Mouse (Mus musculus): ENCODE data around the gene Exoc2. TPM values are rescaled to one million over a fixed set of nuclear protein-coding genes. Genes with fewer than 3 reads are reported as not detected.

The Exoc2 gene
- polyA plus RNA-seq, 1 experiment = 10.4 TPM

DNA sequence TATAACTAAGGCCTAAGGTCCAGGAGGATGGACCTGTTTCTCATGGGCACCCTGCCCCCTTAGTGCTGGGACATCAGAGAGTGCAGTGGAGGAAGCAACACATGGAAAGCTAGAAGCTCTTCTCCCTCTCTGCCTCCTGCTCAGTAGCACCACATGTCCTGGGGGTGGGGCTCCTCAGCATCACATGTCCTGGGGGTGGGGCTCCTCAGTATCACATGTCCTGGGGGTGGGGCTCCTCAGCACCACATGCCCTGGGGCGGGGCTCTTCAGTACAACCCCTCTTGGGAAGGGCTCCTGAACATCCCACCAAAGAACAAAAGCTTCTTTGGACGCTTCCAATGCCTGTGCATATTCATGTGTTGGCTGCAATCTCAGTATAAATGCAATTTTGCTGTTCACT, 186.3 kb downstream of the Exoc2 start:
- Histone ChIP-seq H3K4me1 (ENCODE audit: control insufficient read depth, insufficient read depth, low read length) (peaks cover 6% of the 10 kb centered on the region), H3K4me3 (replicated peaks; ENCODE audit: control insufficient read depth, low read depth, low read length) (no peak overlapping the region), H3K27ac (ENCODE audit: control insufficient read depth, insufficient read depth, low read depth, low read length, poor library complexity) (no peak overlapping the region)
- no peak for TF ChIP-seq CTCF (IDR thresholded peaks at IDR 0.05; ENCODE audit: control insufficient read depth, insufficient read depth, low read length)
- TF ChIP-seq POLR2A (IDR thresholded peaks at IDR 0.05; ENCODE audit: borderline replicate concordance, control insufficient read depth, low read depth, low read length) = no peak
- WGBS = 74% methylated on average over 2 of the region's 2 CpGs

- TF ChIP-seq POLR2A (IDR thresholded peaks at IDR 0.05; ENCODE audit: borderline replicate concordance, control insufficient read depth, low read depth, low read length) (no peak), CTCF (IDR thresholded peaks at IDR 0.05; ENCODE audit: control insufficient read depth, insufficient read depth, low read length) (no peak)
- H3K27ac ChIP-seq (ENCODE audit: control insufficient read depth, insufficient read depth, low read depth, low read length, poor library complexity) = no peak overlapping the region
- 90% methylated on average over 2 of the region's 2 CpGs for WGBS
Measured at GRCm38 (mm10) chr13:30787036-30787320, 186.9 kb downstream of the Exoc2 start.

GRCm38 (mm10) chr13:30786235-30787035, 187.5 kb downstream of the Exoc2 start:
- Histone ChIP-seq H3K4me3 (replicated peaks; ENCODE audit: control insufficient read depth, low read depth, low read length) (no peak overlapping the region), H3K4me1 (ENCODE audit: control insufficient read depth, insufficient read depth, low read length) (peaks cover 6% of the 10 kb centered on the region), H3K27ac (ENCODE audit: control insufficient read depth, insufficient read depth, low read depth, low read length, poor library complexity) (no peak overlapping the region; the same call in 1 of the 2 replicates)
- WGBS = 3% methylated on average over 5 of the region's 5 CpGs
- TF ChIP-seq CTCF (IDR thresholded peaks at IDR 0.05; ENCODE audit: control insufficient read depth, insufficient read depth, low read length) (no peak), POLR2A (IDR thresholded peaks at IDR 0.05; ENCODE audit: borderline replicate concordance, control insufficient read depth, low read depth, low read length) (no peak)

More at GRCm38 (mm10) chr13:30787036-30787320, 186.9 kb downstream of the Exoc2 start:
- Histone ChIP-seq H3K4me1 (ENCODE audit: control insufficient read depth, insufficient read depth, low read length) (peaks cover 6% of the 10 kb centered on the region), H3K4me3 (replicated peaks; ENCODE audit: control insufficient read depth, low read depth, low read length) (no peak overlapping the region)

GRCm38 (mm10) chr13:30785423-30786040, 188.4 kb downstream of the Exoc2 start:
- Histone ChIP-seq H3K27ac (ENCODE audit: control insufficient read depth, insufficient read depth, low read depth, low read length, poor library complexity) (no peak overlapping the region), H3K4me3 (replicated peaks; ENCODE audit: control insufficient read depth, low read depth, low read length) (no peak overlapping the region), H3K4me1 (ENCODE audit: control insufficient read depth, insufficient read depth, low read length) (peaks cover 6% of the 10 kb centered on the region)
- 36% methylated on average over 4 of the region's 4 CpGs for WGBS
- no peak for TF ChIP-seq POLR2A (IDR thresholded peaks at IDR 0.05; ENCODE audit: borderline replicate concordance, control insufficient read depth, low read depth, low read length)
- no peak for TF ChIP-seq CTCF (IDR thresholded peaks at IDR 0.05; ENCODE audit: control insufficient read depth, insufficient read depth, low read length)

DNA sequence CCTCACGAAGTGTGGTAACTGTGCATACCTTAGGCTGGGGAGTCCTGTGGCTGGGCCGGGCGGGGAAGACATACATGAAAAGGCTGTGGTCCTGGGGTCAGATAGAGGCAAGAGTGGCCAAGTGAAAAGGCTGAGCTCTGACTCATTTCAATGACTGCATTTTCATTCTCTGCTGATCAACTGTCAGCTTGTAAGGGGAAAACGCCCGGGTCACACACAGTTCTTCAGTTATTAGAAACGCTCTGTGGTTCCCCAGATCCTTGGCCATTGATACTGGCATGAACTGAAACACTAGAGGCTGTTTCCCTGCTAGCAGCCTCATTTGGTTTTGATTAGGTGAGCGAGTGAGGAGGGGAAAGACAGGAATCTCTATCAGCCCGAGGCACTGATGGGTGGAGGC, 191.5 kb downstream of the Exoc2 start:
- H3K4me1 ChIP-seq (ENCODE audit: control insufficient read depth, insufficient read depth, low read length) = peaks cover 6% of the 10 kb centered on the region
- no peak overlapping the region for H3K27ac ChIP-seq (ENCODE audit: control insufficient read depth, insufficient read depth, low read depth, low read length, poor library complexity)
- TF ChIP-seq POLR2A (IDR thresholded peaks at IDR 0.05; ENCODE audit: borderline replicate concordance, control insufficient read depth, low read depth, low read length) = no peak
- TF ChIP-seq CTCF (IDR thresholded peaks at IDR 0.05; ENCODE audit: control insufficient read depth, insufficient read depth, low read length) = no peak
- H3K4me3 ChIP-seq (replicated peaks; ENCODE audit: control insufficient read depth, low read depth, low read length) = no peak overlapping the region
- WGBS = 83% methylated on average over 8 of the region's 8 CpGs

DNA sequence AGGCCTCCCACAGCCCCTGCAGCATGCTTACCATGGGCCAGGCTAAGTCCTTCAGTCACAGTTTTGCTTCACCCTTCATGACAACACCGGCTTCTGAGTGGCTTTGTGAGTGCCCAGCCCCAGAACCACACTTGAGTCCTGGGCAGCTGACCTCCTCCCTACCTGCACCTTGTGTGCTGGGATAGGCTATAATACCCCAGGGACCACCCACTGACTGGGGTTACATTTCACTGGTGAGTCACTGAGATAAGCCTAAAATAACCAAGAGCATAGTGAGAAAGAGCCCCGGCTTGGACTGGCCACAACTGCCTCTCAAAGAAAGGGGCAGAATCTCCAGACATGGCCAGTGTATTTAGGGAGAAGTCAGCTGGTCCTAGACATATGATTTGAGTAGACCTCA, 192.0 kb downstream of the Exoc2 start:
- H3K4me1 ChIP-seq (ENCODE audit: control insufficient read depth, insufficient read depth, low read length) = peaks cover 6% of the 10 kb centered on the region
- TF ChIP-seq POLR2A (IDR thresholded peaks at IDR 0.05; ENCODE audit: borderline replicate concordance, control insufficient read depth, low read depth, low read length) (no peak), CTCF (IDR thresholded peaks at IDR 0.05; ENCODE audit: control insufficient read depth, insufficient read depth, low read length) (no peak)
- WGBS = 56% methylated on average over 2 of the region's 2 CpGs
- no peak overlapping the region for H3K27ac ChIP-seq (ENCODE audit: control insufficient read depth, insufficient read depth, low read depth, low read length, poor library complexity)
- H3K4me3 ChIP-seq (replicated peaks; ENCODE audit: control insufficient read depth, low read depth, low read length) = no peak overlapping the region

GRCm38 (mm10) chr13:30777678-30778179, 196.2 kb downstream of the Exoc2 start:
- TF ChIP-seq CTCF (IDR thresholded peaks at IDR 0.05; ENCODE audit: control insufficient read depth, insufficient read depth, low read length) (no peak), POLR2A (IDR thresholded peaks at IDR 0.05; ENCODE audit: borderline replicate concordance, control insufficient read depth, low read depth, low read length) (no peak)
- Histone ChIP-seq H3K4me3 (replicated peaks; ENCODE audit: control insufficient read depth, low read depth, low read length) (no peak overlapping the region), H3K27ac (ENCODE audit: control insufficient read depth, insufficient read depth, low read depth, low read length, poor library complexity) (no peak overlapping the region), H3K4me1 (ENCODE audit: control insufficient read depth, insufficient read depth, low read length) (no peaks in the 10 kb centered on the region)
- WGBS = 56% methylated on average over 11 of the region's 11 CpGs

GRCm38 (mm10) chr13:30776021-30776420, 197.9 kb downstream of the Exoc2 start:
- WGBS = 11% methylated on average over 2 of the region's 2 CpGs
- Histone ChIP-seq H3K27ac (ENCODE audit: control insufficient read depth, insufficient read depth, low read depth, low read length, poor library complexity) (no peak overlapping the region), H3K4me3 (replicated peaks; ENCODE audit: control insufficient read depth, low read depth, low read length) (no peak overlapping the region), H3K4me1 (ENCODE audit: control insufficient read depth, insufficient read depth, low read length) (no peaks in the 10 kb centered on the region)
- TF ChIP-seq POLR2A (IDR thresholded peaks at IDR 0.05; ENCODE audit: borderline replicate concordance, control insufficient read depth, low read depth, low read length) (no peak), CTCF (IDR thresholded peaks at IDR 0.05; ENCODE audit: control insufficient read depth, insufficient read depth, low read length) (no peak)

All from bone marrow, adult 2 months (tissue).